Mouse (Mus musculus) gastrocnemius, postnatal 10 days (tissue): ENCODE results near the gene Tnfrsf1a. TPM values are rescaled to one million over a fixed set of nuclear protein-coding genes. Genes with fewer than 3 reads are reported as not detected.

Source experiments
- DNase-seq: peaks from one replicate; pipeline ENCODE4 v3.0.0; 2021; ENCODE audit warnings: mixed read lengths
- total RNA-seq, 2 experiments: library from RNA; stranded (reverse); gene quantifications; 2 replicates each; pipeline ENCODE4 v1.2.3; 2021

Tnfrsf1a gene
- total RNA-seq, 2 experiments from 2014 or later, result 43.8 to 58.8 TPM

DNA sequence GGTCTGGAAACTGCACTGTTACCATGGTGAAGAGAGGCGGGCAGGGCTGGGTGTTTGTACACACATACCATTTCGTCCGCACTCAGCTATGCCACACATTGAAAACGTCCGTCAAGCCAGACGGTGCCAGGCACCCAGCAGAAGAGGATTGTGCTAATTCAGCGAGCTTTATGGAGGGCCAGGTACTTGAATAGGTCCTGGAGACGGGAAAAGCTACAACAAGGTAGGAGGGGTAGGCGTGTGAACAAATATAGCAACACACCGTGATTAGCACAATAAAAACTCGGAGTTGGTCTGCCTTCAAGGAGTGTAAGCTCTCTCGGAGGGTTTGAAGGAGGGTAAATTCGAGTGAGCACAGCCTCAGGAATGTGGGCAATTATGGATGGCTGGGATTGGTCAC, 26.4 kb upstream of the Tnfrsf1a start:
- DNase-seq, result no peak

DNA sequence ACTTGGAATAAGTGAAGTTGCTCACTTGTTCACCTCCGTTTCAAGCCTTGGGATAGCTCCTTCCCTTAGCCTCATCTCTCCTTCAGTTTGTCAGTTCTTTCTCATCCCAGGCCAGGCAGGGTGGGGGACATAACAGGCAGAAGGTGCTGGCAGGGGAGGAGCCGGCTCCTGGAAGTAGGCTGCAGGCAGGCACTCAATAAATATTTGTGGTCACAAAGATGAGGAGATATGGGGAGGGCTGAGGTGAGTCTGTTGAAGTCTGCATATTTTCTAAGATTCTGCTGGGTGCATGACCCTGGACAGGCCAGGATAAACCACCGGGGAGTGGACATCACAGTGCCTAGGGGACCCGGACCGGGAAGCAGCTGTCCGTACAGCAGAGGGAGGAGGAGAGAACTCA, 25.6 kb upstream of the Tnfrsf1a start:
- DNase-seq, result no peak

DNA sequence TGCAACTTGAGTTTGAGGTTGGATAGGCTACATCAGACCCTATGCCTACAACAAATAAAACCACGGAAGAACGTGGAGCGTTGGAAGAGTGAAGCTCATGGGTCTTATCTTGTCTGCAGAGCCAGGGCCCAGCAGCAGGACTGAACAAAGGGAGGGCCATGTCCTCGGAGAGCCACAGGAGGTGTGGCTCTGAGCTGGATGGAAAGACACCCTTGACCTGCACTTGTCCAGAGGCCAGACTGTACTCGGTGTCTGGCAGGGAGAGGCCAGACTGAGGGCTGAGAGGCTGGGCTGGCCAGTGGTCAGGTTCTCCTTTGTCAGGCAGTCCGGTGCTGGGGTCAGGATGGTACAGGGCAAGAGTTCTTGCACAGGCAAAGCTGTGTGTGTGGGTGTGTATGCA, 23.8 kb upstream of the Tnfrsf1a start:
- no peak for DNase-seq

DNA sequence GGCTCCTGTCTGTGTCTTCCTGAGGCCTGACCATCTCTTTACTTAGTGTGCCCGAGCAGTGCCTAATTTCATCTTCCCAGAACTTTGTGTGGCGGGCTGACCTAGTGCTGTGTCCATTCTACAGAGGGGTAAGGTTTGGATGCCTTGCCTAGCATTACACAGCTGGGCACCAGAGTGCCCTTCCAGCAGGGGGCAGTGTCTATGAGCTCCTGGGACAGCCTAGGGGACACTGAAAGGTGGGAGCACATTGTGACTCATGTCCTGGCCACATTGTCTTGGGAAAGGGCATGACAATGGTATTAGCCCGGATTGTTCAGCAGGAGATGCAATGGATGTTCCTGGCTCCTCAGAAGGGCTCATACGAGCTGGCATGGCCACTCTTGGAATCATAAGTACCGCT, 20.9 kb upstream of the Tnfrsf1a start:
- DNase-seq, result no peak

DNA sequence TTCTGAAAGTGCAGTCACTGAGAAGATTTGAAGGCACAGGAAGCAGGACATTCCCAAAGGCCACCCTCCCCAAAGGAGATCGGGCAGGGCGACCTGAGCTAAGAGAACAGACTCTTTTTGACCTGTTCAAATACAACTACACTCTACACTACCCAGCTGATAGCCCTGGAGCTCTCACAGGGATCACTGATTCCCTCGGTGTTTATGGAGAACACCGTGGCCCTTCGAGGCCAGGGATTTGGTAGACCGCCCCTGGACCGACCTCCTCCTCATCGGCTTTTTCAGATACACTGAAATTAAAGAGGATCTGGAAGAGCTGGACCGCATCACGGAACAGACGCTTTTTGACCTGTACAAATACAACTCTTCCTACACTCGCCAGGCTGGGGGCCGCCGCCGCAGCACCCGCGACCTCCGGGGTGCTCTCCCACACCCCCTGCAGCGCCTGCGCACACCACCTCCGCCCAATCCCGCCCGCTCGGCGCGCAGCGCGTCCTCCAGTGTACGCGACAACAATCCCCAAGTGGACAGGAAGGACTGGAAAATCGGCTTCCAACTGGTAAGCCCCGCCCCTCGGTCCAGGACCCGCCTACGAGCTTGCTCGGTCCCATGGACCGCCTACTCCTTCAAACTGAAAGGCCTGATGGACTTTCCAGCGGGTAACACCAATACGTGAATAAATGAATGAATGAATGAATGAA, 18.4 kb upstream of the Tnfrsf1a start:
- DNase-seq, result peak; percentile 86

DNA sequence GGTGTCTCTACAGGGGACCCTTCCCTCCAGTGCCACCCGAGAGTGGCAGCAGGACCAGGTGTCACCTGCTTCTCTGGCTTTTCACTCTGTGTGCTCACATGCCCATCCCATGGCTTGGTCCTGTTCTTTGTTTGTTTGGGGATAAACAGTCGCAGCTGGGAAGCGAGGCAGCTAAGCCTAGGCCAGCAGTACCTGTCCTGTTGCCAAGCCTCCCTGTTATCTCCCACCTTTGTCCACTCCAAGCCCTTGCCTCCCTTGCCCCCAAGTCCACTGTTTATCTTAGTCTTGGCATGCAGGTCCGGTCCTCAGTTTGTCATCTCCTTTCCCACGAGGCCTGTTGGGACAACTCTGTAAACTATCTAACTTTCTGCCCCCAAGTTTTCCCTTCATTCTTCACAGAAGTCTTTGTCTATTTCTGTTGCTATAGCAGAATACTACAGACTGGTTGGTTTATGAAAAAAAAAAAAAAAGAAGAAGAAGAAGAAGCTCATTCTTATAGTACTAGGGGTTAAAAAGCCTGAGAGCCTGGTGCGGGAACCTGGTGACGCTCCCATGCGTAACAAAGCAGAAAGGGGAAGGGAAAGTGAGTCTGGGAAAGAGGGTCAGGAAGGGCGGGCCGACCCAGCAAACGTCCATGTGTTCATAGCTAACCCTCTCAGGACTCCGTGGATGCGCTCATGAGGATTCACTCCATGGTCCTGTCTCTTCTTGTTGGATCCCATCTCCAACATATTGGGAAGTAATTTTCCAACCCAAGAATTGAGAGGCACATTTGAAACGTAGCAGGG, 15.9 kb upstream of the Tnfrsf1a start:
- no peak for DNase-seq

DNA sequence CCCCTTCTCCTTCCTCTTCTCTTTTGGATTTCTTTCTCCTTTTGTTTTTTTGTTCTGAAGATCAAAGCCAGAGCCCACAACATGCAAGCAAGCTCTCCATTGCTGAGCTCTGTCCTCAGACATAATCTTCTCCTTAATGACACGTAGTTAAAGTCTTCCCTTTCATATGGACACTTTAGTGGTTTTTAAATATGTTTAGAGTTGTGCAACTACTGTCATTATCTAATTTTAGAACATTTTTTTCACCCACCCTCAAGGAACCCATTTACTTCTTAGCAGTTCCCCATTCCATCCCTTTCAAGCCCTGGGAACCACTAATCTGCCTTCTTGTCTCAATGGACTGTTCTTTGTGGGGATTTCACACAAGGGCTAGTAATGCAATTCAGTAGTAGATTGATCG, 14.8 kb upstream of the Tnfrsf1a start:
- DNase-seq, result no peak

DNA sequence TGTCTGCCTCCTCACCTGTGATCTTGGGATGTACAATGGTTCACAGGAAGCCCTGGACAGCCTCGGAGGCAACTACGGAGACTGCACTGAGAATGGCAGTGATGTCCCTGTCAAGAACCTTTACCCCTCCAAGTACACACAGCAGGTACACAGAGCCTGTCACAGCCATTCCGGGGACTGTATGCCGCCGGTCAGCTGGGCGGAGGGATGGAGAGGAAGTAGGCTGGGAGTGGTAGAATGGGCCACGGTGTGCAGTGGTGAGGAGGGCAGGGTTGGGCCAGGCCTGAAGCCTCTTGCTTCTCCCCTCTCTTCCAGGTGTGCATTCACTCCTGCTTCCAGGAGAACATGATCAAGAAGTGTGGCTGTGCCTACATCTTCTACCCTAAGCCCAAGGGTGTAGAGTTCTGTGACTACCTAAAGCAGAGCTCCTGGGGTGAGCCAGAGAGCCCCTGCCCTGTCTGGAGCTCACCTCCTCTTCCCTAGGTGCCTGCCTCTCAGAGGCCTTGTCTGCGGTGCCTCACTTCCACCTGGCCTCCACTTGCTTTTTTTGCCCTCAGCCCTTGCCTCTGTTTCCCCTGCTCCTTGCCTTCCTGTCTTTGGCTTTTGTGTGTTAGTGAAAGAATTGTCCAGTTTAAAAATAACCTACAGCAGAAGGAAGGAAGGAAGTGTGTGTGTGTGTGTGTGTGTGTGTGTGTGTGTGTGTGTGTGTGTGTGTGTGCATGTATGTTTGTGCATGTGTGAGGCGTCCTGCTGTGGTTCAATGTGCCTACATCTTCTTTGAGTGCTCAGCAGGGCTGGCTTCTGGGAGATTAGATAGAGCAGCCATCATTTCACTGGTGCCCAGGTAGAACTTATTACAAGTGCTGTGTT, 10.1 kb upstream of the Tnfrsf1a start:
- DNase-seq, result no peak

DNA sequence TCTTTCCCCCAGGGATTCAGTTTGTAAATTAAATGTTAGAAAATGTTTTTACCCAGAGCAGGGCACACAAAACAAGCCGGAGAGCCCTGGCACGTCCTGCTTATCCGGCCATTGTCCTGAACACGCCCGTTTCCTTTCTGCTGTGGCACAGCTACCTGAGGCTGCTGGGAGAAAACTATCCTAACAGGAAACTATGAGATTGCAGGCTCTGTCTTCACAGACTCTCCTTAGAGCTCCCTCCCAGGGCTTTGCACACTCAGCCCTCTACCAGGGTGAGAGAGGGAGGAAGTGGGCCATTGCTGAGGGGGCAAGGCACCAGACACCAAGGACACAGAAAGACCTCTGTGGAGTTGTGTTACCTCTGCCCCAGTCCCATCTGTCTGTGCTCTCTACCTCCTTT, 8.9 kb upstream of the Tnfrsf1a start:
- no peak for DNase-seq

DNA sequence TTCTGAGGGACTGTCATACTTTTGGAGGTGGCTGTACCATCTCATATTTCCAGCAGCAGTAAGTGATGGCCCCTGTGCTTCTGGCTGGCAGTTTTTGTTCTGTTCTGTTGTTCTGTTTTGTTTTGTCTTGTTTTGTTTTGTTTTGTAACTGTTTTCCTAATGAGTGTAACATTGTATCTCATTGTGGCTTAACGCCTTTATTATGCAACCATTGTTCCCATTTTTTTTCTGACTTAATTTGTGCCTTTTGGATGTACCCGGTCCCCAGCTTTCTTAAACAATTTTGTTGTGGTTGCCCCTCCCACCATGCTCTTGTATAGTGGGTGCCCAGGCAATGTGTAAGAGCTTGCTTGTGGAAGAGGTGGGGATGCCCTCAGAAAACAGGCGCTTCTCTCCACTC, 7.0 kb upstream of the Tnfrsf1a start:
- DNase-seq, result no peak

DNA sequence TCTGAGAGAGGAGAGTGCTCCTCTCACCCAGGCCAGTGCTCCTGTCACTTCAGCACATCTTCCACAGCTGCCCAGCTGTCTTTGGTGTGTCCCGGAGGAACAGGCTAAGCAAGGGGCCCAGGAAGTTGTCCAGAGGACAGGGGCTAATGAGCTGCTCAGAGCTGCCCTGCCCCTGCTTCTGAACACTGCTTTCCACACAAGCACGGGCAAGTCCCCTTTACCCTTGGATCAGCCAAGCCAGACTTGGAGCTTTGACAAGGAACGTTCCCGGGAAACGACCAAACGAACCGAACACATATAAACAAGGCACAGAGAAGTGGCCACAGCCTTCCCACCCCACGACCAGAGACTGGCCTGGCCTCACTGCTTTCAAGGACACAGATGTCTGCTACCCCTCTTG, 5.1 kb upstream of the Tnfrsf1a start:
- no peak for DNase-seq

DNA sequence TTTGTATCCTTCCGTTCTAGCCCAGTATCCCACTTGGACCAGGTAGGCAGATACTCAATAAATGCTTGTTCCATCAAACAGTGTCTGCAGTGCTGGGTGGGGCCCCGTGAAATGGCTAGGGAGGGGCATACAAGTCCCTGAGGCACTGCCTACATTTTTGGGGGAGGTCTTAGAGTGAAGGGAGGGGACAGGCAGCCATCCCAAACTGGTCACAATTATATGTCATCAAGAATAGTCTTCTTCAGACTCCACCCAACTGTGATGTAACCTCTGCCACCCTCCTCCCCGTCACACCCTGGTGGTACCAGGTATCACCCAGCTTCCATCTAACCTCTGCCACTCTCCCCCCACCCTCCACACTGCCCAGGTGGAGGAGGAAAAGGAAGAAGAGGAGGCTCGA, 4.3 kb upstream of the Tnfrsf1a start:
- DNase-seq, result no peak

DNA sequence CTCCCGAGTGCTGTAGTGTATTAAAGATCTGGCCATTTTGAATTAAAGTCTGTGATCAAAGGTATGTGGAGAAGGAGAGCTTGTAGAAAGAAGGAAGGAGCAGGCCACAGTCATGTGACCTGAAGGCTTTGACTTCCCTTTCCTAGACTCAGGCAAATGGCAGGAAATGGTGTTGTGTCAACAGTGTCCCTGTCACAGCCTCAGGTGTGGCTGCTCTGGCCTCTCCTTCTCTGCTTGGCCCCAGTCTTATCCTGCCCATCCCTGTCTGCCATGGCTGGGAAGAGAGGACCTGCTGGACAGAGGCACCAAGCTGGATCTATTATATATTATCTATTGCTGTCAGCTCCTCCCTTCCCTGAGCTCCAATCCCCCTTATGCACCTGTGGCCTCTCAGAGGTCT, 3.5 kb upstream of the Tnfrsf1a start:
- no peak for DNase-seq

DNA sequence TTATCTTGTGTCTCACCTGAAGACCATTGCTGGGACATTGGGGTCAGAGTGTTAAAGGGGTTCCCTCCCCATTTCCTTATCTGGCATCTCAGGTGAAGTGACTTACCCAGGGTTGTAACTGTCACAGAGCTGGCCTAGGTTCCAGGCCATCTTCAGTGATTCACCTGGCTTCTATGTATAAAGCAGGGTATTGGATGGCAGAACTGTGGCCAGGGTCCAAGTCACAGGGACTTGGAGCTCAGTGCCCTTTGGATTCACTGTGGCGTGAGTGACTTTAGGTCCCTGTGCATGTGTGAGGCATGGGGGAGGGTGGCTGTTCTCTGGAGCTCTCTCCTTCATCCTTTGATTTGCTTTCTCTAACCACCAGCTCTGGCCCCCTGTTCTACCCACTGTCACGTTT, 3.1 kb upstream of the Tnfrsf1a start:
- DNase-seq, result no peak

DNA sequence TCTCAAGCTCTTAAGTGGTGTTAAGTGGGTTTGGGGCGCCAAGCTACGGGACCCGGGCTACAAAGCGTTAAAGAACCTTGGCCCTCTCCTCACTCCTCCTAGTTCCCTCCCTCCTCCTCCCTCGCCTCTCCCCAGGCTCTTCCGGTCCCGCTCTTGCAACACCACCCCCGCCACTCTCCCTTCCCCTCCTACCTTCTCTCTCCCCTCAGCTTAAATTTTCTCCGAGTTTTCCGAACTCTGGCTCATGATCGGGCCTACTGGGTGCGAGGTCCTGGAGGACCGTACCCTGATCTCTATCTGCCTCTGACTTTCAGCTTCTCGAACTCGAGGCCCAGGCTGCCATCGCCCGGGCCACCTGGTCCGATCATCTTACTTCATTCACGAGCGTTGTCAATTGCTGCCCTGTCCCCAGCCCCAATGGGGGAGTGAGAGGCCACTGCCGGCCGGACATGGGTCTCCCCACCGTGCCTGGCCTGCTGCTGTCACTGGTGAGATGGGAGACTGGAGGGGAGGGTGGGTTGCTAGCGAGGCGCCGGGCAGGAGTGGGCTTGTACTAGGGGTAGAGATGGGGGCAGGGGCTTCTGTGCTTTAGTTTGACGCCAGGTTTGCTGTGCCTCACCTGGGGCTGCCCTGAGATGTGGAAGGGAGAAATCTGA, 541 bp downstream of the Tnfrsf1a start:
- DNase-seq, result peak; percentile 52

DNA sequence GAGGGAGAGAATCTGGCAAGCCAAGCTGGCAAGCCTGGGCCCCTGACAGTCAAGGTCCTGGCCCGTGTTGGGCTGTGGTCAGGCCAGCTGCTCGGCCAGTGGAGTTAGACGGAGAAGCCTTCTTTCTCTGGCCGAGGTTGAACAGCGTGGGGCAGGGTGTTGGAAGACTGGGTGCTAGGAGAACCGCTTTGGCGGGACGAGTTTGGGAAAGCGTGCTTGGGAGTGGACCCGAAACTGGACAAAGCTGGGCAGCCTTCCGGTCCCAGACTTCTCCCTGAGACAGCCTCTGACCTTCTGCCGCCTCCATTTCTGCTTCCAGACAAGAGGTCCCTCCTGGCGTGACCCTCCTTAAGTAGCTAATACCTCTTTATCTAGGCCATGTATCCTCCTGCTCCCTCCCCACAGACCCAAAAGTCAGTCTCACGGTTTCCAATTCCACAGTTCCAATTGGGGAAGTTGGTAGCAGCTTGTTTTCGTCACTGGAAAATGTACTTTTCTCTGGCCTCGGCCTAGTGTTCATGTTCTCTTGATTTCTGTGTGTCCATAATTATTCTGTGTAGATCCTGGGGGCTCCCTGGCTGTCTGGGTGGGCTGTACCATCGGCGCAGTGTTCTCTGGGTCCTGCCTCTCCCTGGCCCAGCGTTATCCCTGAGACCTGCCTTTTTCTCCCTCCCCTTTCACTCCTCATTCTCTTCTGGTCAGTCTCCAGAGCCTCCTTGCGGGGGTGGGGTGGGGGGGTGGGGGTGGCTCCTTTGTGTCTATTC, 1.3 kb downstream of the Tnfrsf1a start:
- DNase-seq, result peak; percentile 71

DNA sequence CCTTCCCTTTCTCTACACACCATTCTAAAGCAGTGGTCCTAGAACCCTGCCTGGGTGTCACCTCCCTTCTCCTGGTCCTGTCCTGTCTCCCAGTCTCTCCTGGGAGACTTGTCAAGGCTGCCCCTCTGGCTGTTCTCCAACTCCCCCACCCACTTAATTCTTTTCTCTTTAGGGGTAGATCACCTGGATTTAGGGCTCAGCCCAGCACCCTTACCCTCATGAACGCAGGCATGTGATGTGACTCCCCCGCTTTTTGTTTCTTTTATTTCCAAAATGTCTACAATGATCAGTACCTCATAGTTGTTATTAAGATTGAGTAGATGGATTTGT, 1.8 kb downstream of the Tnfrsf1a start:
- no peak for DNase-seq

DNA sequence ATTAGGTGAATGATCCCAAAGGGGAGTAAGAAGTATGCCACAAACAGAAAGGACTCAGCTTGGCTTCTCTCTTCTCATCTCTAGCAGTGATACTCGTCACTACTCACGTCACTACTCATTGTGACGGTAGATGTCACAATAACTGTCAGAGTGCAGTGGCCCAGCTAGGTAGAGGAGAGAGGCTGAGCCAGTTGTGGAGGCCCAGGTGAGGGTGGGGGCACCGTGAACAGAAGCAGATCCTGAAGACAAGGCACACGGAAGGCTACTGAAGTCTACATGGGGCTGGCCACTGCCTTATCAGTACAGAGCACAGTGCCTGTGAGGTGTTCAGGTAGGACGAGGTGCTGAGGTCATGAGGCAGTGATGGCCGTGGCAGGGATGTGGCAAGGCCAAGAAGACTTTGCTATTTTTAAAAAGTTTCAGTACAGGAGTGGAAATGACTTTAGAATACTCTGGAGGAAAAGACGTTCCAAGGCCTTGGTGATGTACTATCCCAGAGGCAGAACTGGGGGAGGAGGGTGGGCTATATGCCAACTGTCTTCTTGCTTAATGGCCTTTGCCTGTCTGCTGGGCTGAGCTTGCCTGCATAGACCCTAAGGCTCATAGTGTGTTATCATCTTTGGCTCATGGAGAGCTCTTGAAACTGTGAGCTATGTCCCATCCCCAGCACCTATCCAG, 2.3 kb downstream of the Tnfrsf1a start:
- DNase-seq, result no peak

DNA sequence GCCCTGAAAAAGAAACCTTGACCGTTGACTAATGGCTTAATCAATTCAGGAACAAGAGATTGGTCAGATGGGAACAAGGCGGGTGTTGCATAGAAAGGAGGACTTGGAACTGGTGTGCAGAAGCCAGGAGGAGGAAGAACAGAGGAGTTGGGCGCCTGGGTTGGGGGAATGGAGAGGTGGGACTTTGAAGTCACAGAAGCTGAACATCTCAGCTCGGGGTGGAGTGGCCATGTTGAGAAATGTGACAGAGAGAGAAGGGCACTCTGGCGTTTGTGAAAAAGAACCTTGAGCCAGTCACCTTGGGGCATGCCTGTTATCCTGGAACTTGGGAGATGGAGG, 2.9 kb downstream of the Tnfrsf1a start:
- no peak for DNase-seq

DNA sequence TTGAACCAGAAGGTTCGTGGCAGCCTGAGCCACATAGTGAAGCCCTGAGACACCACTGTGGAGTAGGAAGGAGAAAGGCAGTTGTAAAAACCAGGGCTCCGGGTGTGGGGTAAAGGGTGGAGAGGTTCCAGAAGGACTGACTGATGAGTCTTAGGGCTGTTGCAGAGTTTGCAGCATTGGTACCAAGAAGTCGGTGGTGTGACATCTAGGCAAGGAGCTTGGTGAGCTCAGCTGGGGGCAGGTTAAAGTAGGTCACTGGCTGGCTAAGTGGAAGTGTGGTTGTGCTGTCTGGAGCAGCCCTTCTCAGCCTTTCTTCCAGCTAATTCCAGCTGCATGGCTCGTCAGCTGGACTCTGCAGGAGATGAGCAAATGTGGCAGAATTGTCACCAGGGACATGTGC, 3.6 kb downstream of the Tnfrsf1a start:
- DNase-seq, result no peak

DNA sequence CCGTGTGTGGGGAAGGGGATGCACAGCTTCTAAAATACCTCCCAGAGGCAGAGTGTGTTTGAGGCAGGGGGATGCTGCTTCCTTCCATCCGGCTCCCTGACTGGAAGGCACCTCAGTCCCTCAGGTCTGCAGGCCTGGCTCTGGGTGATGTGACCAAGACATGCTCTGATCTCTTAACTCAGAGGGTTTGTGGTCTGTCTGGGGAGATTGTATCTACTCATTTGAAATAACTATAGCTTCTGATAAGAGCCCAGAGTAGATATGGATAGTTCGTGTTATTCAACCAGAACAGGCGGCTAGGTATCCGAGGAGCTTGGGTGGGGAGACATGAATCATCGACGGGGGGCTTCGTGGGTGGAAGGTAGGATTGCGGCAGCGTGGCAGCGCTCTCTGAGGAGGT, 4.1 kb downstream of the Tnfrsf1a start:
- no peak for DNase-seq
